Mouse (Mus musculus): ENCODE measurements around the gene Satb2.

- TF ChIP-seq CTCF (IDR thresholded peaks at IDR 0.05) (no peak), EP300 (IDR thresholded peaks at IDR 0.05) (no peak)
Measured at GRCm38 (mm10) chr1:56939432-56939831, 39.0 kb downstream of the Satb2 start.
